Mouse (Mus musculus) spleen, adult 2 months (tissue): ENCODE results near the gene Gm9732. TPM values are rescaled to one million over a fixed set of nuclear protein-coding genes. Genes with fewer than 3 reads are reported as not detected.
"Not testable (repeated sequence)": the region's sequence is repeated elsewhere in the genome, so short reads cannot be mapped to it uniquely, and the experiment has no call there.

Experiments
- DNase-seq, 2 experiments: peaks; one replicate each; pipeline versions ENCODE4 v3.0.0 to v3.0.0-alpha.2; 2012 to 2021; ENCODE audit warnings: low spot score in 2 of 2, low read depth in 1 of 2
- H3K27ac ChIP-seq: fragments of 200-500 bp; 2 replicates; pipeline ENCODE4 v1.5.1; 2012; ENCODE audit warnings: low read length, inconsistent platforms; ENCODE audit not compliant: insufficient read depth
- H3K27me3 ChIP-seq: fragments of 200-500 bp; 2 replicates; pipeline ENCODE4 v1.6.1; 2012; ENCODE audit warnings: mild to moderate bottlenecking, moderate library complexity, low read length, inconsistent platforms; ENCODE audit not compliant: control insufficient read depth, insufficient read depth
- H3K36me3 ChIP-seq: fragments of 200-500 bp; 2 replicates; pipeline ENCODE4 v1.6.1; 2012; ENCODE audit warnings: mild to moderate bottlenecking, low read length, inconsistent platforms; ENCODE audit not compliant: control insufficient read depth, insufficient read depth
- H3K4me1 ChIP-seq: fragments of 200-500 bp; 2 replicates; pipeline ENCODE4 v1.6.1; 2011; ENCODE audit warnings: inconsistent platforms; ENCODE audit not compliant: control insufficient read depth, insufficient read depth, insufficient read length
- H3K4me3 ChIP-seq: fragments of 200-500 bp; 2 replicates; pipeline ENCODE4 v1.5.1; 2011; ENCODE audit warnings: mild to moderate bottlenecking, inconsistent platforms; ENCODE audit not compliant: insufficient read depth, insufficient read length; ENCODE audit errors: extremely low read depth
- WGBS: fragments of 180-500 bp; shearing (Covaris S2); methylation state at CpG from one replicate; pipeline ENCODE4 v1.1.7; 2018; 5-methylcytosine and 5-hydroxymethylcytosine counted together
- polyA plus RNA-seq: library from polyadenylated mRNA; depleted of rRNA; stranded (reverse); fragments of >200 nt; gene quantifications from 2 replicates; pipeline ENCODE4 v1.2.3, GENCODE M21; 2012

The Gm9732 gene
- polyA plus RNA-seq, 1 experiment = not detected

DNA sequence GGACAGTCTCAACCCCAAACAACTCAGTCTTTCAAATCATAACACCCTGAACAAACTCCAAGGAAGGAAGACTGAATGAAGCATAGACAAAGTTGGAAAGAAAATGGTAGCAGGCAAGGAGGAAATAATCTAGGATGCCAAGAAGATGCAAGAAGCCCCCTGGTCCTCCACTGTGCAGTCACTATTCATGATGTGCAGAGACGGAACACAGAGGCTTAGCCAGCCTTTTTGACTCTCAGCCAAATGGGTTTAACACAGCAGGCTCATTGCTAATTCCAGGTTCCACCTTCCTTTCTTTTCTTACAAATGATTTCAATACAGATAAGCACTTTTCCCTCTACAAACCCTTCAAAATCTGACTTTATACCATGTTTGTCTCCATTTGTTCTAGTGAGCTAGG lies 1.7 kb upstream of the Gm9732 start:
- H3K4me3 ChIP-seq, H3K4me1 ChIP-seq, H3K36me3 ChIP-seq, H3K27ac ChIP-seq, DNase-seq, H3K27me3 ChIP-seq: not testable (repeated sequence)
- WGBS = 89% methylated on average over 1 of the region's 1 CpGs

DNA sequence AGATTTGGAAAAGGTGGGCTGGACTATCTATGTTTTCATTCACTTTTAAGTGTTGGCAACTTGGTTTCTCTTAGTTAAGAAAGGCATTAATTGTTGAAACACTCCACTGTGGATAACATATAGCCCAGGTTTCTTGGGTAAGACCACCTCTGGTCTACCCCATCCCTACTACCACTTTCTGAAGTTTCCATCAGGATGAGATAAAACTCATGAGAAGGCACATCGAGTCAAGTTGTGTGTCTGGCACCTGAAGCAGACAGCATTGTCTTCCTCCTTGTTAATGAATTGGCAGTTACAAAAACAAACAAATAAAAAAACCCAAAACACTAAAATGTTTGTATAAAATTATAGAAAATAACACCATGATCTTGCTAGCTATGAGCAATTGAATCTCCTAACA lies 916 bp downstream of the Gm9732 start:
- not testable (repeated sequence) for H3K4me1 ChIP-seq, H3K36me3 ChIP-seq, H3K4me3 ChIP-seq, H3K27ac ChIP-seq, DNase-seq, H3K27me3 ChIP-seq
- 84% methylated on average over 1 of the region's 1 CpGs for WGBS

DNA sequence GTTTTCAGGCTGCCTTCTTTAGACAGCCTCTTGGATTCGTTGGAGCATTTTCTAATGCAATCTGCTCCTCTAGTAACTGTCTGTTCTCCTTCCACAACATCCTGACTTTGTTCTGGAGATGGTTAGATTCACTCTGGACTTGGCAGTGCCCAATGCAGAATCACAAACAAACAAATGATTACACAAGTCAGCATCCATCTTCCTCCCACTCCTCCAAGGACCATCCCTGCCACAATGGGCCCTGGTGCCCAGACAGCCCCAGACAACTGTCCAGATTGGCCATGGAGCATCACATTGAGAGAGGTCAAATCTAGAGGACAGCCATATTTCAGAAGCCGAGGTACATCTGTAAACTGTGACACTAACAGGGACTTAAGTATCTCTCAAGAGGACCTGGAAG lies 2.6 kb downstream of the Gm9732 start:
- DNase-seq, H3K36me3 ChIP-seq, H3K27ac ChIP-seq, H3K27me3 ChIP-seq, H3K4me3 ChIP-seq, H3K4me1 ChIP-seq: not testable (repeated sequence)
- 55% methylated on average over 2 of the region's 2 CpGs for WGBS

DNA sequence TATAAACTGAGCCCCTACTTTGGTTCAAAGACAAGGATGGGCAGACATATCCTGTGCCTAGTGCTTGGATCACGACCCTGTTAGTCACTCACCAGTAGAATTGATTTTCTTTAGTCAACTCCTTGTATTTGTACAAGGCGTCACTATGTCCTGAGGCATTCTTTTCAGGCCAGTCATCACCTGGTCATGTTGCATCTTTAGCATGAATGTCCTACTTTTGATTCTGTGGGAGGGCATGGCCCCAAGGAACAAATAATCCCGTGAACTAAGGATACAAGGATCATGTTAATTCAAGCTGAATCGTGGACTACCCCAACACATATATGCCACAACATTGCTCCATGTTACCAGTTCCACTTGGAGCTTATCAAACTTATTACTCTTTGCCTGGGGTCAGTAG lies 3.3 kb downstream of the Gm9732 start:
- DNase-seq, H3K27ac ChIP-seq, H3K36me3 ChIP-seq, H3K27me3 ChIP-seq, H3K4me1 ChIP-seq, H3K4me3 ChIP-seq: not testable (repeated sequence)
- 73% methylated on average over 4 of the region's 4 CpGs for WGBS

DNA sequence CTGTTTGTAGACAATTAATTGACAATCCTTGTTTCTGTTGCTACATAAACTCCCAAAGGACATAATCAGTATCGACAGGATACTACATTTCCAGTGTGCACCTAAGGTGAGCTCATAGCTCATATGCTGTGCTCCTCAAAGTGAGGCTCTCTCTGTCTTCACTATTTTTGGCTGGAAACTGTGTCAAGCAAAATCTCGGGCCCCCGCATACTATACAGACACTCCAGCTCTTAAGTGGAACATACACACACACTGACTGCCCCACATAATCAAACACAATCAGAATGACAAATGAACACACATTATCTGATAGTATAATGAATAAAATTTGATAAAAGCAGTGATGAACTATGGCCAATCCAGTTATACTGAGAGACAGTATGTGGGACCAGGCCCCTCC lies 3.8 kb downstream of the Gm9732 start:
- not testable (repeated sequence) for H3K27me3 ChIP-seq, DNase-seq, H3K36me3 ChIP-seq, H3K27ac ChIP-seq, H3K4me1 ChIP-seq, H3K4me3 ChIP-seq
- 89% methylated on average over 3 of the region's 3 CpGs for WGBS

DNA sequence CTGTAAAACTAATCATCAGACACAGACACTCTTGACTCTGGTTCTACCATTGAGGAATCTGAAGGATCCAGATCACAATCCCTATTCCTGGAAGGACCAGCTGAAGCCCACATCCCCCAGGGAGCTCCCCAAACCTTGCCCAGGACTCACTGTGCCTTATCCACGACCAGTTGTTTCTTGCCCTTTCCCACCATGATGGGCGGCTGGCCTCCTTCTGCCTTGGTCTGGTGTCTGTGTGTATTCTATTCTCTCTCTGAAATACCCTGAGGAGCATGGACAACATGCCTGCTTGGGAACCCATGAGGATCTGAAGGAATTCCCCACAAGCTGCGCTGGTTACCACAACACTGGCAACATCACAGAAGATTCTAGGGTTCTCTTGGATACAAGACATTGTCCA lies 18.7 kb downstream of the Gm9732 start, which contains the start of gene Gm8127:
Gm8127 (minus strand) TSS at position 330 of the 400 bp plus-strand sequence.
- H3K27ac ChIP-seq, H3K4me3 ChIP-seq, H3K36me3 ChIP-seq, H3K4me1 ChIP-seq, DNase-seq, H3K27me3 ChIP-seq: not testable (repeated sequence)
- 79% methylated on average over 3 of the region's 3 CpGs for WGBS

DNA sequence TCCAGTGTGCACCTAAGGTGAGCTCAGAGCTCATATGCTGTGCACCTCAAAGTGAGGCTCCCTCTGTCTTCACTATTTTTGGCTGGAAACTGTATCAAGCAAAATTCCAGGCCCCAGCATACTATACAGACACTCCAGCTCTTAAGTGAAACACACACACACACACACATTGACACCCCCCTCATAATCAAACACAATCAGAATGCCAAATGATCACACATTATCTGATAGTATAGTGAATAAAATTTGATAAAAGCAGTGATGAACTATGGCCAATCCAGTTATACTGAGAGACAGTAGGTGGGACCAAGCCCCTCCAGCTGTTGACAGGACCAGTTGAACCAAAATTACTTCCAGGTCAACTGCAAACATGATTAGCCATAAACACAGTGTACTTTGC lies 44.7 kb downstream of the Gm9732 start:
- H3K4me3 ChIP-seq, H3K36me3 ChIP-seq, DNase-seq, H3K27me3 ChIP-seq, H3K4me1 ChIP-seq, H3K27ac ChIP-seq: not testable (repeated sequence)

DNA sequence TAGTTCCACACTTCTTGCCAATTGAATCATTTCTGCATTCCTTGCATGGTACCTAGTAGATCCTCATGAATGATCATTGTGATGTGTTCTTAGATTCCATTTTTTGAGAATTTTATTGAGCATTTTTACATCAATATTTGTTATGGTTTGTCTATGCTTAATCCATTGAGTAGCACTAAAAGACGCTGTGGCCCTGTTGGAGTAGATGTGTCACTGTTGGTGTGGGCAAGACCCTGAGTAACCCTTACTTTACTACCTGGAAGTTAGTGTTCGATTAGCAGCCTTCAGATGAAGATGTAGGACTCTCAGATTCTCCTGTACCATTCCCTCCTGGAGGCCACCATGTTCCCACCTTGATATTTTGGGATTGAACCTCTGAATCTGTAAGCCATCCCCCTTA lies 53.8 kb downstream of the Gm9732 start:
- H3K36me3 ChIP-seq, H3K4me1 ChIP-seq, H3K27me3 ChIP-seq, H3K27ac ChIP-seq, H3K4me3 ChIP-seq: not testable (repeated sequence)
- 66% methylated on average over 2 of the region's 2 CpGs for WGBS
- peak in 1 of 2 experiments; percentile 6 for DNase-seq

DNA sequence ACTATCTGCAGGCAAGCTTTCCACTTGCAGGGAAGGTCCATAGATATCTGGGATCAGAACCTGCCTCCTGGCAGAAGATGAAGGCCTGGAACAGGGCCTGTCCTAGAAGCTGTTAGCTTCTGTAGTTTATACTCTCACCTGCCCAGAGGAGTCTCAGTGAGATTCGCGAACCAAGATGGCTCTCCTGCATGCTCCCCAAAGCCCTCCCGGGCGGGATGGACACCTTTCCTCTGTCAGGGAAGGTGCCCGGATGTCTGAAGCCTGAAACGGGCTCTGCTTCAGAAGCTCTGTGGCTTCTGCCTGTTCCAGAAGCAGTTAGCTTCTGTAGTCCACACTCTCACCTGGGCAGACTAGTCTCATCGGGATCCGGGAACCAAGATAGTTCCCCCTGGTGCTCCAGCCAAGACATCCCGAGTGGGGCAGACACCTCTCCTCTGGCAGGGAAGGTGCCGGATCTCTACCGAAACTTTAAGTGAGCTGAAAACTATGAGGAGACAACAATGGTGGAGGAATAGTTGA lies 56.6 kb downstream of the Gm9732 start:
- WGBS = 93% methylated on average over 11 of the region's 11 CpGs
- peak in 1 of 2 experiments; percentile 7 for DNase-seq
- H3K4me3 ChIP-seq, H3K27ac ChIP-seq, H3K36me3 ChIP-seq, H3K4me1 ChIP-seq, H3K27me3 ChIP-seq: not testable (repeated sequence)

DNA sequence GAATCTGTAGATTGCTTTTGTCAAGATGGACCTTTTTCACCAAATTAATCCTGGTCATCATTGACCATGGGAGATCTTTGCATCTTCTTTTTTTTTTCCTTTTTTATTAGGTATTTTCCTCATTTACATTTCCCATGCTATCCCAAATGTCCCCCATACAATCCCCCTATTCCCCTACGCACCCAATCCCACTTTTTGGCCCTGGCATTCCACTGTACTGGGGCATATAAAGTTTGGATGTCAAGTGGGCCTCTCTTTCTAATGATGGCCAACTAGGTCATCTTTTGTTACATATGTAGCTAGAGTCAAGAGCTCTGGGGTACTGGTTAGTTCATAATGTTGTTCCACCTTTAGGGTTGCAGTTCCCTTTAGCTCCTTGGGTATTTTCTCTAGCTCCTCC lies 62.8 kb downstream of the Gm9732 start:
- not testable (repeated sequence) for H3K4me3 ChIP-seq, H3K27me3 ChIP-seq, H3K27ac ChIP-seq, H3K36me3 ChIP-seq, DNase-seq, H3K4me1 ChIP-seq
- 38% methylated on average over 1 of the region's 1 CpGs for WGBS

DNA sequence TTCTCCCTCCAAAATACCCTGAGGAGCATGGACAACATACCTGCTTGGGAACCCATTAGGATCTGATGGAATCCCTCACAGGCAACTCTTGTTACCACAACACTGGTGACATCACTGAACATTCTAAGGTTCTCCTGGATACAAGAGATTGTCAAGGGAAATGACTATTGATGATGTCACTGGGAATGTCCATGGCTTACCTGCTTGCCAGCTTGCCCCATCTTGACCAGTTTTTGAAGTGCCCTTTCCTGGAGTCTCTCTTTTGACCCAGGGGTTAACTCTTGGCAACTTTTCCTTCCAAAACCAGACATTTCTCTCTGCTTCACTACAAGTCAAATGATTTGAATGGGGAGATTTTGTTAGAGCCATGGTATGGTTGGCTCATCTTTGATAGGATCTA lies 72.9 kb downstream of the Gm9732 start, which contains the start of gene 1700001F09Rik:
1700001F09Rik (minus strand) TSS at position 101 of the 400 bp plus-strand sequence.
- not testable (repeated sequence) for H3K36me3 ChIP-seq, DNase-seq, H3K4me3 ChIP-seq, H3K4me1 ChIP-seq, H3K27me3 ChIP-seq, H3K27ac ChIP-seq
